ENCODE assay signal across 22 mouse cellular contexts in the genomic region with DNA sequence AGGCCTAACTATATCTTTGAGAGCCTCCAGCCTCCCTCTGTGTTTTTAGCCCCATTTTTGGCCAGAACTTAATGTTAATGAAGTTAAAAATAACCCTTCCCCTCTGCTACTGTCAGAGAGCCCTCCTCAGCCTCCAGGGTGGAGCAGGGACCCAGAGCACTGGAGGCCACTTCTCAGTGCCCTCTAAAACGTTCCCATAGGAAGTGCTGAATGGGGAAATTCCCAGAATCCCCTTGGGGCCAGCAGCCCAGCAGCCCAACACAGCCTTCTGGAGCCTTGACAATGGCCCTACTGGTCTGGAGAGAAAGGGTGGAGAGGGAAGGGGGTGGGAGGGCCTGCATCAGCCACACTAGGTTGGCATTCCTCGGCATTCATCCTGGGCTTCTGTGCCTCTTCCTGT. TPM values are rescaled to one million over a fixed set of nuclear protein-coding genes. Genes with fewer than 3 reads are reported as not detected.
DNase-seq lines count a peak whose midpoint lies in the region; ATAC-seq and TF ChIP-seq lines count a peak whose summit lies in the region.
"Had no signal": no experiment of that assay in that cellular context is flagged by ENCODE, and none has a peak within 500 bp of the region (broad histone marks: within the 10 kb centered on the region; RNA-seq: fewer than 3 reads in every experiment).

No protein-coding gene starts in this region.

- no peaks in the 10 kb centered on the region for H3K27me3 ChIP-seq in kidney, postnatal 0 days (ENCODE audit: insufficient read depth, low read length)
- peaks cover 27% of the 10 kb centered on the region for H3K27me3 ChIP-seq in embryonic facial prominence, embryonic 10.5 days (replicated peaks; ENCODE audit: low read depth, poor library complexity, severe bottlenecking)
- H3K27me3 ChIP-seq: embryonic facial prominence, embryonic 15.5 days; limb, embryonic 13.5 days had no signal

- H3K4me2 ChIP-seq in kidney, postnatal 0 days (ENCODE audit: low read length), result no peak overlapping the region
- H3K4me2 ChIP-seq: embryonic facial prominence, embryonic 15.5 days; limb, embryonic 13.5 days had no signal

- no peaks in the 10 kb centered on the region for H3K36me3 ChIP-seq in kidney, postnatal 0 days (ENCODE audit: insufficient read depth, low read length)
- H3K36me3 ChIP-seq in embryonic facial prominence, embryonic 10.5 days (replicated peaks), result no peaks in the 10 kb centered on the region
- H3K36me3 ChIP-seq: embryonic facial prominence, embryonic 15.5 days; G1E; limb, embryonic 13.5 days had no signal

- peaks cover 3% of the 10 kb centered on the region for H3K4me1 ChIP-seq in kidney, postnatal 0 days (replicated peaks; ENCODE audit: insufficient read depth, low read length)
- H3K4me1 ChIP-seq in embryonic facial prominence, embryonic 10.5 days, result peaks cover 41% of the 10 kb centered on the region
- H3K4me1 ChIP-seq: limb, embryonic 13.5 days had no signal

- H3K9me3 ChIP-seq in kidney, postnatal 0 days (replicated peaks; ENCODE audit: low read length), result no peaks in the 10 kb centered on the region
- H3K9me3 ChIP-seq in embryonic facial prominence, embryonic 10.5 days, result no peaks in the 10 kb centered on the region
- H3K9me3 ChIP-seq: embryonic facial prominence, embryonic 15.5 days; G1E; limb, embryonic 13.5 days had no signal

- no peak for TF ChIP-seq CTCF in kidney, postnatal 0 days (IDR thresholded peaks at IDR 0.05; ENCODE audit: low read depth)

- peak overlapping the region; percentile 61; the same call in 1 of the 2 replicates for H3K27ac ChIP-seq in kidney, postnatal 0 days
- peak overlapping the region; percentile 77 for H3K27ac ChIP-seq in embryonic facial prominence, embryonic 10.5 days (replicated peaks)
- H3K27ac ChIP-seq: embryonic facial prominence, embryonic 15.5 days; limb, embryonic 13.5 days; liver, embryonic 14.5 days; macrophage had no signal

- peak; percentile 35 to 62 for DNase-seq in heart, adult 9 months (ENCODE audit: low spot score in 2 of 2)
- no peak for DNase-seq in heart, adult 8-10 months (ENCODE audit: low spot score)
- DNase-seq in kidney, postnatal 0 days (ENCODE audit: low spot score), result no peak
- no peak for DNase-seq in kidney, adult 9 months
- DNase-seq in MN1 (ENCODE audit: low spot score), result peak; percentile 63
- no peak for DNase-seq in embryonic facial prominence, embryonic 10.5 days (ENCODE audit: low spot score)
- DNase-seq in spleen, postnatal 36 days (ENCODE audit: low spot score in 2 of 2), result no peak
- DNase-seq: cerebellum, postnatal 10 days; forebrain, postnatal 0 days; gastrocnemius, postnatal 10 days; kidney, postnatal 25 days; layer of hippocampus, adult 9-11 months; midbrain, embryonic 14.5 days; right cerebral cortex, postnatal 4 days had no signal

- H3K9ac ChIP-seq in kidney, postnatal 0 days (ENCODE audit: low read depth, low read length), result no peak overlapping the region
- H3K9ac ChIP-seq: embryonic facial prominence, embryonic 15.5 days; forebrain, postnatal 0 days; limb, embryonic 13.5 days; liver, embryonic 14.5 days had no signal

- no peak for ATAC-seq in kidney, postnatal 0 days (replicated peaks; ENCODE audit: low FRiP score, low read depth)
- ATAC-seq in erythroblast, adult 5-6 weeks (replicated peaks; ENCODE audit: low FRiP score, poor library complexity, severe bottlenecking), result no peak
- ATAC-seq: CD4-positive, CD25-positive, alpha-beta regulatory T cell, adult 4 months; forebrain, postnatal 0 days; inflammation-experienced regulatory T-cells, adult 6 months had no signal

- WGBS in kidney, postnatal 0 days, result 54% methylated on average over 2 of the region's 2 CpGs
- 37% methylated on average over 2 of the region's 2 CpGs for WGBS in embryonic facial prominence, embryonic 10.5 days

- H3K4me3 ChIP-seq in kidney, postnatal 0 days (replicated peaks; ENCODE audit: low read depth, low read length), result no peak overlapping the region
- H3K4me3 ChIP-seq in embryonic facial prominence, embryonic 10.5 days, result no peak overlapping the region
- H3K4me3 ChIP-seq: embryonic facial prominence, embryonic 15.5 days; limb, embryonic 13.5 days had no signal

RNA-seq across cellular contexts. Expression of a gene that starts 11.2 kb away (rescaled TPM):
- 10 to 100 TPM; 20.2 to 34.2 (median 28.5) TPM for total RNA-seq in heart, adult 8-10 months (2022)
- 6.5 and 6.8 TPM in 2 replicates for polyA plus RNA-seq in kidney, postnatal 0 days (2015; fragmentation: Nextera tagmentation; extraction: Ambion mirVana)
- polyA plus RNA-seq in embryonic facial prominence, embryonic 10.5 days (2016; fragmentation: Nextera tagmentation; extraction: Ambion mirVana), result 1.4 and 1.6 TPM in 2 replicates
- total RNA-seq in erythroblast, adult 5-6 weeks (2015; ENCODE audit: low replicate concordance), result not detected in 2 replicates
- total RNA-seq in erythroblast, adult 5-6 weeks (2017; ENCODE audit: low replicate concordance), result 0.42 and 0.94 TPM in 2 replicates
- polyA plus RNA-seq: G1E had no signal

RNA-seq across cellular contexts. Expression of a gene that starts 32.7 kb away (rescaled TPM):
- total RNA-seq in heart, adult 8-10 months (2022), result 10 to 100 TPM; 18.7 to 28.2 (median 21.1) TPM
- polyA plus RNA-seq in kidney, postnatal 0 days (2015; fragmentation: Nextera tagmentation; extraction: Ambion mirVana), result 4.5 and 4.6 TPM in 2 replicates
- polyA plus RNA-seq in embryonic facial prominence, embryonic 10.5 days (2016; fragmentation: Nextera tagmentation; extraction: Ambion mirVana), result 2.1 and 2.4 TPM in 2 replicates
- total RNA-seq in erythroblast, adult 5-6 weeks (2015; ENCODE audit: low replicate concordance), result 2.1 and 6.9 TPM in 2 replicates
- total RNA-seq in erythroblast, adult 5-6 weeks (2017; ENCODE audit: low replicate concordance), result 4.5 and 6.4 TPM in 2 replicates

Comparison
In these comparisons a context has a peak if more than half of its experiments do, and no peak if none do; other contexts are left out.
1. DNase-seq: peak in heart, adult 9 months (2 of 2) and MN1 (single experiment); none in heart, adult 8-10 months (single experiment), kidney, postnatal 0 days (single experiment), kidney, adult 9 months (single experiment), embryonic facial prominence, embryonic 10.5 days (single experiment) and spleen, postnatal 36 days (0 of 2).
2. RNA of a gene that starts 11.2 kb away (total RNA-seq): 20.2 to 34.2 TPM in heart, adult 8-10 months; 0.42 to 0.94 TPM in erythroblast, adult 5-6 weeks; every median in the first group is over 10 times any median in the second.